In genomic region chr6:15845711-15846342, GRCm38 (mm10) we compare ENCODE assay signal across 13 mouse cellular contexts.
A peak's percentile ranks its signal among the peaks of the same experiment; 100 is the strongest.
DNase-seq lines count a peak whose midpoint lies in the region; ATAC-seq lines count a peak whose summit lies in the region.
"Had no signal": no experiment of that assay in that cellular context is flagged by ENCODE, and none has a peak within 500 bp of the region (broad histone marks: within the 10 kb centered on the region; RNA-seq: fewer than 3 reads in every experiment).

No protein-coding gene starts in this region.

- ATAC-seq in inflammation-experienced regulatory T-cells, adult 6 months: peak; percentile 30
- ATAC-seq: intestine, embryonic 15.5 days had no signal

- peak; percentile 4 to 11 for DNase-seq in heart, adult 9 months (ENCODE audit: low spot score in 2 of 2)
- DNase-seq in heart, postnatal 36 days: no peak
- peak; percentile 61 to 62 for DNase-seq in spleen, postnatal 36 days (ENCODE audit: low spot score in 2 of 2)
- DNase-seq in spleen, adult 12 weeks (ENCODE audit: low spot score): no peak
- peak; percentile 19 for DNase-seq in telencephalon, adult 2 months (ENCODE audit: low read depth, low spot score)
- no peak for DNase-seq in testis, postnatal 10 days (ENCODE audit: low spot score)
- no peak for DNase-seq in cerebellum, postnatal 14 days
- DNase-seq: adrenal gland, postnatal 25 days; cerebellum, postnatal 36 days; gastrocnemius, postnatal 10 days; kidney, postnatal 14 days had no signal

- intact Hi-C loops in heart, postnatal 36 days (cut with DNase I): no loop called here

Comparison
In these comparisons a context has a peak if more than half of its experiments do, and no peak if none do; other contexts are left out.
1. DNase-seq: peak in heart, adult 9 months (2 of 2), spleen, postnatal 36 days (2 of 2) and telencephalon, adult 2 months (single experiment); none in heart, postnatal 36 days (0 of 2), spleen, adult 12 weeks (single experiment), testis, postnatal 10 days (single experiment) and cerebellum, postnatal 14 days (0 of 2).